Mouse (Mus musculus): ENCODE results near the gene Tssk4. TPM values are rescaled to one million over a fixed set of nuclear protein-coding genes. Genes with fewer than 3 reads are reported as not detected.

Tssk4 gene
- polyA plus RNA-seq, 1 experiment from 2014 or later = 0.29 TPM

DNA sequence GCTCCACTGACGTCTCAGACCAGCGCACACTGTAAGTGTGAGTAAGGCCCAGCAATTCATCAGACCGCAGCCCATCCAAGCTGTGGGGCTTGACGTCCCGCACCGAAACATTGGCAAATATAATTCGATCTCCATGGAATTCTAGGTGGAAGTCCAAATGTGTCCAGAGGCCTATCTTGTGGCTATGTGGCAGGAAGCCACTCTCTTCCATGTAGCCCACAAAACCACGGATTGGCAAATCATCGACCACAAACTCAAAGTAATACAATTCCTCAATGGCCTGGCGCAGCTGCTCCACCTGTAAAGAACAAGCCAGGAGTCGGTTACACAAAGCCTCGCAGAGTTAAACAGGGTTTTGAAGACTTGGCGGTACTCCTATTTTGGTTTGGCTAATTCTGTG is 8.7 kb upstream of the Tssk4 start:
- peaks cover 21% of the 10 kb centered on the region for H3K4me1 ChIP-seq (replicated peaks; ENCODE audit: control insufficient read depth, insufficient read depth, low read length)
- no peaks in the 10 kb centered on the region for H3K27me3 ChIP-seq (replicated peaks; ENCODE audit: control insufficient read depth, insufficient read depth, low read length)
- H3K4me3 ChIP-seq (replicated peaks; ENCODE audit: low read length) = no peak overlapping the region
- no peak overlapping the region for H3K4me2 ChIP-seq (ENCODE audit: low read length)
- WGBS = 98% methylated on average over 13 of the region's 13 CpGs
- no peaks in the 10 kb centered on the region for H3K9me3 ChIP-seq (ENCODE audit: control insufficient read depth, low read length)
- no peak overlapping the region for H3K27ac ChIP-seq (ENCODE audit: low read length)
- no peak for ATAC-seq
- no peak overlapping the region for H3K9ac ChIP-seq (replicated peaks; ENCODE audit: low read depth, low read length)
- peaks cover 20% of the 10 kb centered on the region for H3K36me3 ChIP-seq (ENCODE audit: control insufficient read depth, insufficient read depth)

DNA sequence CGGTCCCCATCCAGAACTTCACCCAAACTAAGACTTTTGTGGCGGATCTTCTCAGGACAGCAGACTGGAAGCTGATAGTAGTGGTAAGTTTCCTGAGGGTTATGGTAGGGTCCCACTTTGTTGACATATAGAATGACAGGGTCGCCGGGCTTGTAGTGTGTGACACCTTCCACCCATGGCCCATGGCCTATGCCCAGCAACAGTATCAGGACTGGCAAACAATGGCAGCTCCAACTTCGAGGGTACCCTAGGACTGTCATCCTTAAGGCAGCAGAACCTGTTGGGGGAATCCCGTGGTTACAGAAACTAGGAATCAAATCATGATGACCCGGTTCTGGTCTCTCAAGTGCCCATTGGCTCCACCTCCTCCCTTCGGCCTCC is 7.3 kb upstream of the Tssk4 start:
- peaks cover 21% of the 10 kb centered on the region for H3K4me1 ChIP-seq (replicated peaks; ENCODE audit: control insufficient read depth, insufficient read depth, low read length)
- H3K36me3 ChIP-seq (ENCODE audit: control insufficient read depth, insufficient read depth) = peaks cover 14% of the 10 kb centered on the region
- H3K27ac ChIP-seq (ENCODE audit: low read length) = peak overlapping the region; percentile 97
- peak overlapping the region; percentile 99 for H3K4me3 ChIP-seq (replicated peaks; ENCODE audit: low read length)
- no peaks in the 10 kb centered on the region for H3K9me3 ChIP-seq (ENCODE audit: control insufficient read depth, low read length)
- no peaks in the 10 kb centered on the region for H3K27me3 ChIP-seq (replicated peaks; ENCODE audit: control insufficient read depth, insufficient read depth, low read length)
- peak overlapping the region; percentile 84 for H3K4me2 ChIP-seq (ENCODE audit: low read length)
- peak; percentile 35 for ATAC-seq
- H3K9ac ChIP-seq (replicated peaks; ENCODE audit: low read depth, low read length) = peak overlapping the region; percentile 97
- 23% methylated on average over 8 of the region's 8 CpGs for WGBS

DNA sequence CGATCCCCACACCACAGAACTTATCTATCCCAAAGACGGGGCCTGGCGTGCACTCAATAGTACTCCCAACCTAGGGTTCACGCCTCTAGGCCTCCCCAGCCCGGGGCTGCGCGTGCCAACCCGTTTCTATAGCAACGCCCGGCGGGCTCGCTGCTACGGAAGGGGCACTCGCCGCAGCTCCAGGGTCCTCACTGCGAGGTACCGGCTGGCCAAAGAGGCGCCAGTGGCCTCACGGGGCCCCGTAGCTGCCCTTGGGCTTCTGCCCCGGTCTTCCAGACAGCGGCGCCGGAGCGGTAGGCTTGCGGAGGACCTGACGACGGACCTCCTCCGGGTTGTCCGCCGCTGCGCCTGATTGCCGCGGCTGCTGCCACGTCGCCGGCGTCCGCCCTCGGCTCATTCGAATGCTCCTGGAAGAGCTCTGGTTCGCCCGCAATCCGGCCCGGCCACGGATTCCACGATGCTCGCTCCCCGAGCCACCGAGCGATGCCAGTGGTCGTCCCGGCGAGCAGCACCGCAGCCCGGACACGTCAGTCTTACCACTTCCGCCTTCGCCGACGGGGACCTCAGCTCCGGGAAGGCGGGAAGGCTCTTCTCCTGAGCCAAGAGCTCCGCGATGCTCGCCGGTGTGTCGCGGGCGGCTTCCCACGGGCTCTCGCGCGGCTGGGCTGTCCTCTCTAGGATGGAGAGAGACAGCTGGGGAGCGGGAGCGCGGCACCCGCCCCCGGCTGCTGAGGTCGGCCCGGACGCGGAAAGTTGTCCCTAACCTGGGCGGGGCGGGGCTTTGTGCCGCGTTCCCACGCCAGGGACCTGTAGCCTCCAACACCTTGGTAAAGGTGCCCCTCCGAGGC is 6.7 kb upstream of the Tssk4 start, which contains the start of gene Tm9sf1:
Gene Tm9sf1 (minus strand): TSS at position 747 of the 848 bp plus-strand sequence.
- no peaks in the 10 kb centered on the region for H3K27me3 ChIP-seq (replicated peaks; ENCODE audit: control insufficient read depth, insufficient read depth, low read length)
- ATAC-seq = peak; percentile 91
- peaks cover 21% of the 10 kb centered on the region for H3K4me1 ChIP-seq (replicated peaks; ENCODE audit: control insufficient read depth, insufficient read depth, low read length)
- H3K27ac ChIP-seq (ENCODE audit: low read length) = peak within 1 kb of the TSS; percentile 97
- peak within 1 kb of the TSS; percentile 99 for H3K4me3 ChIP-seq (replicated peaks; ENCODE audit: low read length)
- H3K9me3 ChIP-seq (ENCODE audit: control insufficient read depth, low read length) = no peaks in the 10 kb centered on the region
- peak within 1 kb of the TSS; percentile 97 for H3K9ac ChIP-seq (replicated peaks; ENCODE audit: low read depth, low read length)
- WGBS = under 1% methylated on average over 89 of the region's 89 CpGs
- peak within 1 kb of the TSS; percentile 84 for H3K4me2 ChIP-seq (ENCODE audit: low read length)
- H3K36me3 ChIP-seq (ENCODE audit: control insufficient read depth, insufficient read depth) = peaks cover 9% of the 10 kb centered on the region

DNA sequence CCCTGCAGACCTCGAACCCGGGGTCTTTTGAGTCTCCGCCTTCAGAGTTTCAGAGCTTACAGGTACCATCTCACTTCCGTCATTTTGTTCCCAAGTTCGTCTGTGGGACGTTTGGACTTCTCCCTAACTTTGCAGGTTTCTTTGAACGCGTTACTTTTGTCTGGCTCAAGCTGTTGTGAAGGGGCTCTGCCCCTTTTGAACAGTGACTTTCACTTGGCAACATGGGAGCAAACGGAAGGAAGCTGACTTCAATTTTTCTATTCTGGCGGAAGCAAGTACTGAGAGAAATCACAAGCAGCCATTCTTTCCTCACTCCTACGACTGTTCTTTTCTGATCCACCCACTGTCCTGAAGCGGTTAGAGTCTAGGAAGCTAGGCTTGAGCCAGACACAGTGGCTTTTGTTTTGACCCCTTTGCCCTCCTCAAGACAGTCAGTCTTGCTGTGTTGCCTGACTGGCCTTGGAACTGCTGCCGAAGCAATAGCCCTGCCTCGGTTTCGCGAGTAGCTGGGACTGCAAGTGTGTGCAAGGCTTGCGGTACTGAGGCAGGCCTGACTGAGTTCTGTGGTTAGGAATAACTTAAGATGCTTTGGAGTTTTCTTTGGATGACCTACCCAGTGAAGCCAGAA is 5.6 kb upstream of the Tssk4 start:
- Histone ChIP-seq H3K36me3 (ENCODE audit: control insufficient read depth, insufficient read depth) (peaks cover 9% of the 10 kb centered on the region), H3K27ac (ENCODE audit: low read length) (no peak overlapping the region), H3K4me2 (ENCODE audit: low read length) (peak overlapping the region; percentile 84), H3K4me1 (replicated peaks; ENCODE audit: control insufficient read depth, insufficient read depth, low read length) (peaks cover 21% of the 10 kb centered on the region), H3K27me3 (replicated peaks; ENCODE audit: control insufficient read depth, insufficient read depth, low read length) (no peaks in the 10 kb centered on the region), H3K4me3 (replicated peaks; ENCODE audit: low read length) (peak overlapping the region; percentile 99), H3K9me3 (ENCODE audit: control insufficient read depth, low read length) (no peaks in the 10 kb centered on the region), H3K9ac (replicated peaks; ENCODE audit: low read depth, low read length) (peak overlapping the region; percentile 97)
- no peak for ATAC-seq
- WGBS = 25% methylated on average over 17 of the region's 17 CpGs

DNA sequence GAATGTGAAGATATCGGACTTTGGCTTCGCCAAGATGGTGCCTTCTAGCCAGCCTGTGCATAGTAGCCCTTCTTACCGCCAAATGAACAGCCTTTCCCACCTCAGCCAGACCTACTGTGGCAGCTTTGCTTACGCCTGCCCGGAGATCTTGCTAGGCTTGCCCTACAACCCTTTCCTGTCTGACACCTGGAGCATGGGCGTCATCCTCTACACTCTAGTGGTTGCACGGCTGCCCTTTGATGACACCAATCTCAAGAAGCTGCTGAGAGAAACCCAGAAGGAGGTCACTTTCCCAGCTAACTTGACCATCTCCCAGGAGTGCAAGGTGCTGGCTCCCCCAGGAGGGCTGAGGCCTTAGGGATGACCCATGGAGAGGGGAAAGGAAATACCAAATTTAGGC is 1.5 kb downstream of the Tssk4 start:
- no peak overlapping the region for H3K27ac ChIP-seq (ENCODE audit: low read length)
- H3K4me1 ChIP-seq (replicated peaks; ENCODE audit: control insufficient read depth, insufficient read depth, low read length) = no peaks in the 10 kb centered on the region
- no peaks in the 10 kb centered on the region for H3K36me3 ChIP-seq (ENCODE audit: control insufficient read depth, insufficient read depth)
- no peaks in the 10 kb centered on the region for H3K27me3 ChIP-seq (replicated peaks; ENCODE audit: control insufficient read depth, insufficient read depth, low read length)
- no peak overlapping the region for H3K4me2 ChIP-seq (ENCODE audit: low read length)
- WGBS = 93% methylated on average over 7 of the region's 7 CpGs
- ATAC-seq = no peak
- no peak overlapping the region for H3K4me3 ChIP-seq (replicated peaks; ENCODE audit: low read length)
- H3K9ac ChIP-seq (replicated peaks; ENCODE audit: low read depth, low read length) = no peak overlapping the region
- no peaks in the 10 kb centered on the region for H3K9me3 ChIP-seq (ENCODE audit: control insufficient read depth, low read length)

DNA sequence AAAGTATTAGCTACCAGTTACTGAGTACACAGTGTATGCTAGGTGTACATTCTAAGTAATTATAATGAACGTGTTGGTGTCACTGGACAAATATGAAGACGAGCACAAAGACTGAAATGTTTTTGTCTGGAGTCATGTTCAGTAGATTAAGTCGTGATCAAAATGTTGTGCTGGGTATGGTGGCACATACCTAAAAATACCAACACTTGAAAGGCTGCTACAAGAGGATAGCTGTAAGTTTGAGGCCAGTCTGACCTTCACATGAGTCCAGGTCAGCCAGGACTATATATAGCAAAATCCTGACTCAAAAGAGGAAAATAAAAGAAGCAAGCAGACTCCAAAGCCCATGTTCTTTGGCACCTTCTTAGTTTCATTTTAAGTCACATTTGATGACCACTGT is 7.0 kb downstream of the Tssk4 start:
- no peaks in the 10 kb centered on the region for H3K27me3 ChIP-seq (replicated peaks; ENCODE audit: control insufficient read depth, insufficient read depth, low read length)
- no peaks in the 10 kb centered on the region for H3K9me3 ChIP-seq (ENCODE audit: control insufficient read depth, low read length)
- H3K9ac ChIP-seq (replicated peaks; ENCODE audit: low read depth, low read length) = no peak overlapping the region
- WGBS = 93% methylated on average over 3 of the region's 3 CpGs
- ATAC-seq = no peak
- H3K27ac ChIP-seq (ENCODE audit: low read length) = no peak overlapping the region
- H3K4me1 ChIP-seq (replicated peaks; ENCODE audit: control insufficient read depth, insufficient read depth, low read length) = peaks cover 9% of the 10 kb centered on the region
- H3K4me2 ChIP-seq (ENCODE audit: low read length) = no peak overlapping the region
- H3K36me3 ChIP-seq (ENCODE audit: control insufficient read depth, insufficient read depth) = no peaks in the 10 kb centered on the region; the same call in 1 of the 2 replicates
- H3K4me3 ChIP-seq (replicated peaks; ENCODE audit: low read length) = no peak overlapping the region

DNA sequence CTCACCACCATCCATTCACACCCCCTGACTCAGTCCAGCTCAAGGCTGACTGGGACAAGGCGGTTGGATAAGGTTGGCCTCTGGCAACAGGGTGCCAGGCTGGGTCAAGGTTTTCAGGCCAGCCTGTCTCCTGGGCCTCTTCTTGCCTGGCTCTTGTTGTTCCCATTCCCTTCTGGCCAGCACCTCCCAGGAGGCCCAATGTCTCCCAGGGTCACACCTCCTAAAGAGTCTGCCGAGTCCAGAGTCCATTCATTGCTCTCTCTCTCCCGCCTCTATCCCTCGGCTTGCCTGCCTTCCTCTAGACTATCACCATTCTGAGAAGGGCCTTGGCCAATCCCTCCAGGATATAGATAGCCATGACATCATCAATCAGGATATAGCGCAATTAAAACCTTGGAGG is 8.0 kb downstream of the Tssk4 start:
- no peaks in the 10 kb centered on the region for H3K9me3 ChIP-seq (ENCODE audit: control insufficient read depth, low read length)
- 90% methylated on average over 5 of the region's 5 CpGs for WGBS
- H3K4me1 ChIP-seq (replicated peaks; ENCODE audit: control insufficient read depth, insufficient read depth, low read length) = peaks cover 9% of the 10 kb centered on the region
- no peak overlapping the region for H3K27ac ChIP-seq (ENCODE audit: low read length)
- no peak overlapping the region for H3K4me3 ChIP-seq (replicated peaks; ENCODE audit: low read length)
- H3K9ac ChIP-seq (replicated peaks; ENCODE audit: low read depth, low read length) = no peak overlapping the region
- no peak overlapping the region for H3K4me2 ChIP-seq (ENCODE audit: low read length)
- ATAC-seq = no peak
- H3K27me3 ChIP-seq (replicated peaks; ENCODE audit: control insufficient read depth, insufficient read depth, low read length) = no peaks in the 10 kb centered on the region
- H3K36me3 ChIP-seq (ENCODE audit: control insufficient read depth, insufficient read depth) = peaks cover 6% of the 10 kb centered on the region; the same call in 1 of the 2 replicates

DNA sequence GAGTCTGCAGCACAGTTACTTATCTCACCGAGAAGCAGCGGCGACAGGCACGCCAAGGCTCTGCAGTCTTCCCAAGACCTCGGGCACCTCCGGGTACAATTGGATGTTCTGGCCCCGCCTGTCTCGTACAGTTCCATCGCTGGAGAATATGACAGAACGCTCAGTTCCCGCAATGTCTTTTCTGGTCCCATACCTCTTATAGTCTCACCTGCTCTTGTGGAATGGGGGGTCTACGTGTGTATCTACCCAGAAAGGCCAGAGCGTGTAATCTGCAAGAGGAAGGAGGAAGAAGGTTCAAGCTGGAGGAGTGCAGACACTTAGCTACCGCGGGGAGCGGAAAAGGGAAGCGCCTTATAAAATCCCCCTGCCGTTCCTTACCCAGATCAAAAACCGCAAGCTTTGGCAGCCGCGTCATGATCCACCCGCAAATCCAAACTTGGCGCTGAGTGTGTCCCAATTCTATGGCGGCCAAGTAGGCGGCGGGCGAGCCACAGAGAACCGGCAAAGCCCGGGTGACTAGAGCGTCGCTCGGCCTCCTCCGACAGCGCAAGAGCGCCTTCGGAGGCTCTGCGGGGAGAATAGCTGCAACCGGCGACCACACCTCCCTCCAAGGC is 10.1 kb downstream of the Tssk4 start, which contains the start of gene Mdp1:
Gene Mdp1 (minus strand): TSS at position 549 of the 614 bp plus-strand sequence.
- peak; percentile 97 for ATAC-seq
- under 1% methylated on average over 39 of the region's 39 CpGs for WGBS

DNA sequence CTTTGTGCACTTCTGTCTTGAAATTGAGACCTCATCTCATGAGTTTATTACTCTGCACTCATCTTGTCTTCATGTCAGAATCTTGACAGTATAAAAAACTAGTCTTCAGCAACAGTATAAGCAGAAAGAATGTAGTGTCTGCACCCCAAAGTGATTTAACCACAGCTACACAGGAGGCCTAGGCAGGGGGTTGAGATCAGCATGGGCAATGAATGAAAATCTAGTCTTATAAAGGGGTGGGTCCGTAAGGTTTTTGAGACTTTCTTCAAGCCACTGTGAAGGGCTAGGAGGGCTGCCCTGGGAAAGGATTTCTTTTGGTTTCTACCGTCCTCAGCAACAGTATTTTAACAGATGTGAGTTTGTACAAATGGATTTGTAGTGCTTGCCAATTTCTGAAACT is 10.7 kb downstream of the Tssk4 start:
- ATAC-seq = peak; percentile 16; the same call in 1 of the 2 replicates
- Histone ChIP-seq H3K4me2 (ENCODE audit: low read length) (peak overlapping the region; percentile 69), H3K9ac (replicated peaks; ENCODE audit: low read depth, low read length) (no peak overlapping the region), H3K4me3 (replicated peaks; ENCODE audit: low read length) (peak overlapping the region; percentile 65), H3K36me3 (ENCODE audit: control insufficient read depth, insufficient read depth) (peaks cover 8% of the 10 kb centered on the region; the same call in 1 of the 2 replicates), H3K4me1 (replicated peaks; ENCODE audit: control insufficient read depth, insufficient read depth, low read length) (peaks cover 9% of the 10 kb centered on the region), H3K9me3 (ENCODE audit: control insufficient read depth, low read length) (no peaks in the 10 kb centered on the region), H3K27me3 (replicated peaks; ENCODE audit: control insufficient read depth, insufficient read depth, low read length) (no peaks in the 10 kb centered on the region), H3K27ac (ENCODE audit: low read length) (no peak overlapping the region)
- 33% methylated on average over 2 of the region's 2 CpGs for WGBS

More for the DNA sequence above, 10.1 kb downstream of the Tssk4 start, which contains the start of gene Mdp1:
- H3K9ac ChIP-seq (replicated peaks; ENCODE audit: low read depth, low read length) = peak within 1 kb of the TSS; percentile 69
- peaks cover 9% of the 10 kb centered on the region for H3K4me1 ChIP-seq (replicated peaks; ENCODE audit: control insufficient read depth, insufficient read depth, low read length)
- no peaks in the 10 kb centered on the region for H3K9me3 ChIP-seq (ENCODE audit: control insufficient read depth, low read length)
- peak within 1 kb of the TSS; percentile 71 for H3K27ac ChIP-seq (ENCODE audit: low read length)
- H3K4me2 ChIP-seq (ENCODE audit: low read length) = peak within 1 kb of the TSS; percentile 69
- peak within 1 kb of the TSS; percentile 65 for H3K4me3 ChIP-seq (replicated peaks; ENCODE audit: low read length)
- H3K27me3 ChIP-seq (replicated peaks; ENCODE audit: control insufficient read depth, insufficient read depth, low read length) = no peaks in the 10 kb centered on the region
- H3K36me3 ChIP-seq (ENCODE audit: control insufficient read depth, insufficient read depth) = peaks cover 8% of the 10 kb centered on the region; the same call in 1 of the 2 replicates

Data from forebrain, embryonic 16.5 days (tissue).